Mouse (Mus musculus): ENCODE data around the gene Loxl1. TPM values are rescaled to one million over a fixed set of nuclear protein-coding genes. Genes with fewer than 3 reads are reported as not detected.

Loxl1 gene
- 10.2 and 13.0 TPM in 2 replicates for polyA plus RNA-seq (2014; fragmentation: Nextera tagmentation; extraction: Ambion mirVana)

GRCm38 (mm10) chr9:58312944-58313359 is at the start of gene Loxl1:
TSS of gene Loxl1 (minus strand) at chr9:58313186.
- H3K4me2 ChIP-seq (ENCODE audit: low read depth, low read length, severe bottlenecking), result peak within 1 kb of the TSS; percentile 65
- H3K27me3 ChIP-seq (ENCODE audit: control insufficient read depth, insufficient read depth, low read length), result peaks cover 17% of the 10 kb centered on the region
- under 1% methylated on average over 21 of the region's 21 CpGs for WGBS
- ATAC-seq (replicated peaks; ENCODE audit: low FRiP score), result peak; percentile 66
- H3K4me3 ChIP-seq (ENCODE audit: low read depth, low read length), result peak within 1 kb of the TSS; percentile 35
- DNase-seq (ENCODE audit: low spot score), result peak; percentile 81
- peak within 1 kb of the TSS; percentile 50 for H3K9ac ChIP-seq (ENCODE audit: low read length)
- peaks cover 21% of the 10 kb centered on the region for H3K4me1 ChIP-seq (replicated peaks; ENCODE audit: control insufficient read depth, insufficient read depth, low read length)
- no peaks in the 10 kb centered on the region for H3K36me3 ChIP-seq (ENCODE audit: control insufficient read depth, insufficient read depth, low read length)
- no peaks in the 10 kb centered on the region for H3K9me3 ChIP-seq (ENCODE audit: control insufficient read depth, low read length)
- H3K27ac ChIP-seq (ENCODE audit: low read depth, low read length), result no peak within 1 kb of the TSS

- DNase-seq (ENCODE audit: low spot score), result no peak
These were observed 49.0 kb upstream of the Loxl1 start for GRCm38 (mm10) chr9:58361956-58362355.

GRCm38 (mm10) chr9:58361373-58361772 is 48.4 kb upstream of the Loxl1 start:
- Histone ChIP-seq H3K4me2 (ENCODE audit: low read depth, low read length, severe bottlenecking) (no peak overlapping the region), H3K27ac (ENCODE audit: low read depth, low read length) (no peak overlapping the region), H3K36me3 (ENCODE audit: control insufficient read depth, insufficient read depth, low read length) (no peaks in the 10 kb centered on the region), H3K4me1 (replicated peaks; ENCODE audit: control insufficient read depth, insufficient read depth, low read length) (no peaks in the 10 kb centered on the region), H3K27me3 (ENCODE audit: control insufficient read depth, insufficient read depth, low read length) (no peaks in the 10 kb centered on the region), H3K4me3 (ENCODE audit: low read depth, low read length) (no peak overlapping the region), H3K9me3 (ENCODE audit: control insufficient read depth, low read length) (no peaks in the 10 kb centered on the region), H3K9ac (ENCODE audit: low read length) (no peak overlapping the region)
- 91% methylated on average over 1 of the region's 1 CpGs for WGBS
- DNase-seq (ENCODE audit: low spot score), result no peak
- no peak for ATAC-seq (replicated peaks; ENCODE audit: low FRiP score)

More at GRCm38 (mm10) chr9:58361956-58362355, 49.0 kb upstream of the Loxl1 start:
- no peaks in the 10 kb centered on the region for H3K27me3 ChIP-seq (ENCODE audit: control insufficient read depth, insufficient read depth, low read length)
- no peak overlapping the region for H3K4me2 ChIP-seq (ENCODE audit: low read depth, low read length, severe bottlenecking)
- no peaks in the 10 kb centered on the region for H3K36me3 ChIP-seq (ENCODE audit: control insufficient read depth, insufficient read depth, low read length)
- no peaks in the 10 kb centered on the region for H3K9me3 ChIP-seq (ENCODE audit: control insufficient read depth, low read length)
- WGBS, result 81% methylated on average over 7 of the region's 7 CpGs
- H3K4me3 ChIP-seq (ENCODE audit: low read depth, low read length), result no peak overlapping the region
- no peak overlapping the region for H3K27ac ChIP-seq (ENCODE audit: low read depth, low read length)
- ATAC-seq (replicated peaks; ENCODE audit: low FRiP score), result no peak
- no peaks in the 10 kb centered on the region for H3K4me1 ChIP-seq (replicated peaks; ENCODE audit: control insufficient read depth, insufficient read depth, low read length)
- no peak overlapping the region for H3K9ac ChIP-seq (ENCODE audit: low read length)

GRCm38 (mm10) chr9:58355262-58356050 is 42.5 kb upstream of the Loxl1 start:
- H3K27ac ChIP-seq (ENCODE audit: low read depth, low read length), result peak overlapping the region; percentile 39; the same call in 1 of the 2 replicates
- no peak overlapping the region for H3K4me3 ChIP-seq (ENCODE audit: low read depth, low read length)

GRCm38 (mm10) chr9:58354701-58355100 is 41.7 kb upstream of the Loxl1 start:
- DNase-seq (ENCODE audit: low spot score) (no peak), ATAC-seq (replicated peaks; ENCODE audit: low FRiP score) (no peak)
- Histone ChIP-seq H3K36me3 (ENCODE audit: control insufficient read depth, insufficient read depth, low read length) (no peaks in the 10 kb centered on the region), H3K27ac (ENCODE audit: low read depth, low read length) (no peak overlapping the region), H3K27me3 (ENCODE audit: control insufficient read depth, insufficient read depth, low read length) (no peaks in the 10 kb centered on the region), H3K4me2 (ENCODE audit: low read depth, low read length, severe bottlenecking) (no peak overlapping the region), H3K4me3 (ENCODE audit: low read depth, low read length) (no peak overlapping the region), H3K4me1 (replicated peaks; ENCODE audit: control insufficient read depth, insufficient read depth, low read length) (peaks cover 8% of the 10 kb centered on the region; the same call in 1 of the 2 replicates), H3K9me3 (ENCODE audit: control insufficient read depth, low read length) (no peaks in the 10 kb centered on the region), H3K9ac (ENCODE audit: low read length) (no peak overlapping the region)
- 89% methylated on average over 6 of the region's 6 CpGs for WGBS

More at GRCm38 (mm10) chr9:58355262-58356050, 42.5 kb upstream of the Loxl1 start:
- 28% methylated on average over 6 of the region's 6 CpGs for WGBS
- peak; percentile 58 for ATAC-seq (replicated peaks; ENCODE audit: low FRiP score)
- peaks cover 8% of the 10 kb centered on the region; the same call in 1 of the 2 replicates for H3K4me1 ChIP-seq (replicated peaks; ENCODE audit: control insufficient read depth, insufficient read depth, low read length)
- no peaks in the 10 kb centered on the region for H3K27me3 ChIP-seq (ENCODE audit: control insufficient read depth, insufficient read depth, low read length)
- no peaks in the 10 kb centered on the region for H3K9me3 ChIP-seq (ENCODE audit: control insufficient read depth, low read length)
- H3K36me3 ChIP-seq (ENCODE audit: control insufficient read depth, insufficient read depth, low read length), result no peaks in the 10 kb centered on the region
- H3K4me2 ChIP-seq (ENCODE audit: low read depth, low read length, severe bottlenecking), result no peak overlapping the region
- no peak overlapping the region for H3K9ac ChIP-seq (ENCODE audit: low read length)
- no peak for DNase-seq (ENCODE audit: low spot score)

GRCm38 (mm10) chr9:58353224-58353623 is 40.2 kb upstream of the Loxl1 start:
- Histone ChIP-seq H3K4me1 (replicated peaks; ENCODE audit: control insufficient read depth, insufficient read depth, low read length) (peaks cover 8% of the 10 kb centered on the region; the same call in 1 of the 2 replicates), H3K9me3 (ENCODE audit: control insufficient read depth, low read length) (no peaks in the 10 kb centered on the region), H3K27ac (ENCODE audit: low read depth, low read length) (no peak overlapping the region), H3K9ac (ENCODE audit: low read length) (no peak overlapping the region), H3K4me3 (ENCODE audit: low read depth, low read length) (no peak overlapping the region), H3K36me3 (ENCODE audit: control insufficient read depth, insufficient read depth, low read length) (no peaks in the 10 kb centered on the region), H3K27me3 (ENCODE audit: control insufficient read depth, insufficient read depth, low read length) (no peaks in the 10 kb centered on the region), H3K4me2 (ENCODE audit: low read depth, low read length, severe bottlenecking) (no peak overlapping the region)
- ATAC-seq (replicated peaks; ENCODE audit: low FRiP score) (no peak), DNase-seq (ENCODE audit: low spot score) (no peak)
- 86% methylated on average over 6 of the region's 6 CpGs for WGBS

- Histone ChIP-seq H3K27me3 (ENCODE audit: control insufficient read depth, insufficient read depth, low read length) (no peaks in the 10 kb centered on the region), H3K27ac (ENCODE audit: low read depth, low read length) (no peak overlapping the region), H3K4me2 (ENCODE audit: low read depth, low read length, severe bottlenecking) (no peak overlapping the region), H3K9ac (ENCODE audit: low read length) (no peak overlapping the region), H3K36me3 (ENCODE audit: control insufficient read depth, insufficient read depth, low read length) (no peaks in the 10 kb centered on the region), H3K9me3 (ENCODE audit: control insufficient read depth, low read length) (no peaks in the 10 kb centered on the region), H3K4me1 (replicated peaks; ENCODE audit: control insufficient read depth, insufficient read depth, low read length) (no peaks in the 10 kb centered on the region), H3K4me3 (ENCODE audit: low read depth, low read length) (no peak overlapping the region)
- ATAC-seq (replicated peaks; ENCODE audit: low FRiP score) (no peak), DNase-seq (ENCODE audit: low spot score) (no peak)
- WGBS, result 88% methylated on average over 6 of the region's 6 CpGs
These were observed 34.8 kb upstream of the Loxl1 start for GRCm38 (mm10) chr9:58347795-58348194.

GRCm38 (mm10) chr9:58346498-58346897 is 33.5 kb upstream of the Loxl1 start:
- ATAC-seq (replicated peaks; ENCODE audit: low FRiP score), result no peak
- Histone ChIP-seq H3K4me3 (ENCODE audit: low read depth, low read length) (no peak overlapping the region), H3K27ac (ENCODE audit: low read depth, low read length) (no peak overlapping the region), H3K27me3 (ENCODE audit: control insufficient read depth, insufficient read depth, low read length) (no peaks in the 10 kb centered on the region), H3K4me2 (ENCODE audit: low read depth, low read length, severe bottlenecking) (no peak overlapping the region), H3K36me3 (ENCODE audit: control insufficient read depth, insufficient read depth, low read length) (no peaks in the 10 kb centered on the region), H3K9me3 (ENCODE audit: control insufficient read depth, low read length) (no peaks in the 10 kb centered on the region), H3K9ac (ENCODE audit: low read length) (no peak overlapping the region), H3K4me1 (replicated peaks; ENCODE audit: control insufficient read depth, insufficient read depth, low read length) (no peaks in the 10 kb centered on the region)
- WGBS, result 53% methylated on average over 10 of the region's 10 CpGs
- no peak for DNase-seq (ENCODE audit: low spot score)

- Histone ChIP-seq H3K4me1 (replicated peaks; ENCODE audit: control insufficient read depth, insufficient read depth, low read length) (no peaks in the 10 kb centered on the region), H3K27me3 (ENCODE audit: control insufficient read depth, insufficient read depth, low read length) (no peaks in the 10 kb centered on the region), H3K27ac (ENCODE audit: low read depth, low read length) (no peak overlapping the region), H3K4me3 (ENCODE audit: low read depth, low read length) (no peak overlapping the region), H3K9ac (ENCODE audit: low read length) (no peak overlapping the region), H3K9me3 (ENCODE audit: control insufficient read depth, low read length) (no peaks in the 10 kb centered on the region), H3K36me3 (ENCODE audit: control insufficient read depth, insufficient read depth, low read length) (no peaks in the 10 kb centered on the region), H3K4me2 (ENCODE audit: low read depth, low read length, severe bottlenecking) (no peak overlapping the region)
- DNase-seq (ENCODE audit: low spot score) (no peak), ATAC-seq (replicated peaks; ENCODE audit: low FRiP score) (no peak)
- WGBS, result 77% methylated on average over 7 of the region's 7 CpGs
These were observed 33.0 kb upstream of the Loxl1 start for GRCm38 (mm10) chr9:58345963-58346362.

Data from forebrain, embryonic 11.5 days (tissue).